Mouse (Mus musculus) neural tube, embryonic 14.5 days (tissue): ENCODE measurements around the gene Eml6. TPM values are rescaled to one million over a fixed set of nuclear protein-coding genes. Genes with fewer than 3 reads are reported as not detected.

Experiments used
- ATAC-seq: fragments of 200-750 bp; cut with Nextera tagmentation; 2 replicates; pipeline ENCODE4 v1.8.0; 2017; ENCODE audit warnings: low read depth, mild to moderate bottlenecking, moderate TSS enrichment, moderate library complexity
- H3K27ac ChIP-seq: fragments of 300-500 bp; sonication (generic); 2 replicates; pipeline ENCODE4 v1.5.1; 2014; ENCODE audit warnings: low read depth, mild to moderate bottlenecking, control low read depth, low read length, moderate library complexity, mixed read lengths
- H3K27me3 ChIP-seq: fragments of 300-500 bp; sonication (generic); 2 replicates; pipeline ENCODE4 v1.6.1; 2014; ENCODE audit warnings: low read length; ENCODE audit not compliant: control insufficient read depth, insufficient read depth
- H3K36me3 ChIP-seq: fragments of 300-500 bp; sonication (generic); 2 replicates; pipeline ENCODE4 v1.6.1; 2014; ENCODE audit warnings: low read length, mixed read lengths; ENCODE audit not compliant: control insufficient read depth, insufficient read depth
- H3K4me1 ChIP-seq: fragments of 300-500 bp; sonication (generic); 2 replicates; pipeline ENCODE4 v1.6.1; 2014; ENCODE audit warnings: low read length; ENCODE audit not compliant: control insufficient read depth, insufficient read depth
- H3K4me2 ChIP-seq: fragments of 300-500 bp; sonication (generic); 2 replicates; pipeline ENCODE4 v1.6.1; 2014; ENCODE audit warnings: mild to moderate bottlenecking, low read depth, low read length, control low read depth
- H3K4me3 ChIP-seq: fragments of 300-500 bp; sonication (generic); 2 replicates; pipeline ENCODE4 v1.5.1; 2014; ENCODE audit warnings: low read depth, low read length, control low read depth, mixed read lengths
- H3K9ac ChIP-seq: fragments of 300-500 bp; sonication (generic); replicated peaks from 2 replicates; pipeline ENCODE4 v1.6.1; 2014; ENCODE audit warnings: low read depth, mild to moderate bottlenecking, control low read depth, low read length, mixed read lengths
- H3K9me3 ChIP-seq: fragments of 300-500 bp; sonication (generic); 2 replicates; pipeline ENCODE4 v1.6.1; 2016; ENCODE audit warnings: low read length; ENCODE audit not compliant: control insufficient read depth
- WGBS: fragments of 180-500 bp; shearing (Covaris S2); extraction: QIAGEN DNeasy Blood & Tissue Kit; methylation state at CpG from one replicate; pipeline ENCODE4 v1.1.7; 2014; 5-methylcytosine and 5-hydroxymethylcytosine counted together
- polyA plus RNA-seq: library from polyadenylated mRNA; unstranded; fragments of >200 nt; fragmentation: Nextera tagmentation; extraction: Ambion mirVana; gene quantifications from 2 replicates; pipeline ENCODE4 v1.2.1, GENCODE M21; 2014

Eml6 gene
- polyA plus RNA-seq, 1 experiment from 2014 or later, result 10.3 TPM

DNA sequence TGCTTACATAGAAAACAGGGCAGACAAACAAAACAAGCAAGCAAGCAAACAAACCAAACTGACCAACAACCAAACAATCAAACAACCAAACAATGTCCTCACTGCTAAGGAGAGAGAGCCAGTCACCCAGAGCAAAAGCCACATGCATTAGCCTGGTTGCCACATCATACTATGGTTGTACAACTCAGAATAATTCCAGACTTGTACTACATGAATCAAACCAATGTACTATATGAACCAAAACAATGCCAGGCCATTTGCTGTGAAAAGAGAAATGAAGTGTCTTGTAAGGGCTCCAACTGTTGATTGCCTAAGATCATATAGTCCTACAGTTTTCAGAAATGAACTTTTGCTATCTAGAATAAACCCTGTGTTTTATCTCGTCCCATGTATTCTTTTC, 237.3 kb downstream of the Eml6 start:
- Histone ChIP-seq H3K4me3 (no peak overlapping the region), H3K4me1 (0 out of 2 replicates have a peak, but pooled peaks cover 4% of the 10 kb centered on the region), H3K27me3 (no peaks in the 10 kb centered on the region), H3K27ac (no peak overlapping the region), H3K9ac (no peak overlapping the region), H3K36me3 (no peaks in the 10 kb centered on the region), H3K9me3 (no peaks in the 10 kb centered on the region), H3K4me2 (no peak overlapping the region)
- ATAC-seq, result 0 out of 2 replicates have a peak, but pooled peaks have one; percentile 16
- WGBS, result 31% methylated on average over 1 of the region's 1 CpGs

DNA sequence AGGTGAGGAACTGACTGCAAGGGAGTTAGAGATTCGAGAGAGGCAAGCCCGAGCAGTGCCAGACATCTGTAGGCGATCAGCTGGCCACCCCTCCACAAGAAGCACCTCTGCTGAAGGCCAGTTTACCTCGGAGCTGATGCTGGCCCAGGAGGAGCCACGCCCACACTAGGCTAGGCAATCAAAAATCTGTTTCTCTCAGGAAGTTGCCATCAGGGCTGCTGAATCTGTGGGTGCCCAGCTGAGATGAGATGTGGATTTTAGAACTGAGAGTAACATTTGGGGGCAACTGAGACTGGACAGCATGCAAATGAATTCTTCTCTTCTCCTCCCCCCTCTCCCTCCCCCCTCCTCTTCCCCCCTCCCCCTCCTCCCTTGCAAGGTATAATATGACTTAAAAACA, 238.4 kb downstream of the Eml6 start:
- Histone ChIP-seq H3K9ac (no peak overlapping the region), H3K4me3 (no peak overlapping the region), H3K9me3 (no peaks in the 10 kb centered on the region), H3K27me3 (no peaks in the 10 kb centered on the region), H3K4me2 (no peak overlapping the region), H3K27ac (no peak overlapping the region), H3K36me3 (no peaks in the 10 kb centered on the region), H3K4me1 (0 out of 2 replicates have a peak, but pooled peaks cover 4% of the 10 kb centered on the region)
- no peak for ATAC-seq
- 20% methylated on average over 5 of the region's 5 CpGs for WGBS

DNA sequence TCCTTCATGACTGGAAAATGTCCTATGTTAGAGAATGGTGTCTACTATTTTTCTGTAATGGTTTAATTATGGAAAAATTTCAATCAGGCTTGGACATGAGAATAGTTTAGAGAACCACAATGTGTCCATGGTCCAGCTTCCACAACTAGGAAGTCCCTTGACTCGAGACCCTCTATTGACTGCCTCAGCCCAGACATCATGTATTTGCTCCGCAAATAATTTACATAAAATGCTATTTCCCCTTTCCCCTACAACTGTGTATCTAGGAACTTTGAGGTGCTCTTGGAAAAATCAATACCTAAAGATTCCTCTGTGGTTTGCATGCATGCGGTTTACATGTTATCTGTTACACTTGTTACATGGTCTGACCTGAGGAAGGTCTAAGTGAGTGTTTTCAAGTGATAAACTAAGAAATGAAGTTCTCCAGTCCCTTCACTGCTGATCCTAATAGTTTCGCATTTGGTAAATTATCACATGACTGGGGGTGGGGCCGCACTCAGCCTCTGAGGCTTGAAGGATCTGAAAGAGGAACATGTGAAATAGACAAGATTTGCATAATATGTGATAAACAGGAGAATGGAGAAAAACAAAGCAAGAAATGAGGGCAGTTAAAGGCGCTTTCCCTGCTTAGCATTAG, 239.1 kb downstream of the Eml6 start:
- H3K27ac ChIP-seq, result no peak overlapping the region
- no peak for ATAC-seq
- H3K9me3 ChIP-seq, result no peaks in the 10 kb centered on the region
- 89% methylated on average over 6 of the region's 6 CpGs for WGBS
- H3K36me3 ChIP-seq, result no peaks in the 10 kb centered on the region
- H3K4me3 ChIP-seq, result no peak overlapping the region
- no peaks in the 10 kb centered on the region for H3K27me3 ChIP-seq
- no peak overlapping the region for H3K4me2 ChIP-seq
- no peak overlapping the region for H3K9ac ChIP-seq
- 0 out of 2 replicates have a peak, but pooled peaks cover 4% of the 10 kb centered on the region for H3K4me1 ChIP-seq

DNA sequence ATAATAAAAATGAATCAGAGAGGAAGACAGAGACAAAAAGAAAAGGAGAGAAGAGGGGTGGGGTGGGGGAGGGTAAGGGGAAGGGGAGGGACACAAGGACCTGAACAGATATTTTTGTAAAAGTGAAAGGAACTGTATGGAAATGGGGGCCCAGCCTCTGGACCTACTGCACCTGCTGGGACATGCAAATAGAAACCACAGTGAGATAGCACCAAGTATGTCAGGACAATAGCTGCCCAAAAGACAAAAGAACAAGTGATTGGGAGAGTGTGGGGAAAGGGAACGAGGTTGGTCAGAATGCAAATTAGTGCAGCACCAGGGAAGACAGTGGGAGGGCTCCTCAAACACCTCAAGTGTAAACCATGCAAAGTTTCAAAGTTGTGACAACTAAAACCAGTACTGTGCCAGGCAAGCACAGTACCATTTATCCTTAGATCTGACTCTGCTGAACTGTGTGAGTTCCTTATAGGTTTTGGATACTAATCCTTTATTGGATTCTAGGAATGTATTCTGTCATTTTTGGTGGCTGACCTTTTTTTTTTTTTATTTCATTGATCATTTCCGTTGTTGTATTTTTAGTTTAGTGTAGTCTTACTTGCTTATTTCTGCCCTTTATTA, 246.3 kb downstream of the Eml6 start:
- no peak overlapping the region for H3K9ac ChIP-seq
- H3K4me1 ChIP-seq, result no peaks in the 10 kb centered on the region
- no peak overlapping the region for H3K27ac ChIP-seq
- no peaks in the 10 kb centered on the region for H3K27me3 ChIP-seq
- 35% methylated on average over 2 of the region's 2 CpGs for WGBS
- no peaks in the 10 kb centered on the region for H3K9me3 ChIP-seq
- ATAC-seq, result no peak
- H3K4me3 ChIP-seq, result no peak overlapping the region
- H3K4me2 ChIP-seq, result no peak overlapping the region
- H3K36me3 ChIP-seq, result no peaks in the 10 kb centered on the region

DNA sequence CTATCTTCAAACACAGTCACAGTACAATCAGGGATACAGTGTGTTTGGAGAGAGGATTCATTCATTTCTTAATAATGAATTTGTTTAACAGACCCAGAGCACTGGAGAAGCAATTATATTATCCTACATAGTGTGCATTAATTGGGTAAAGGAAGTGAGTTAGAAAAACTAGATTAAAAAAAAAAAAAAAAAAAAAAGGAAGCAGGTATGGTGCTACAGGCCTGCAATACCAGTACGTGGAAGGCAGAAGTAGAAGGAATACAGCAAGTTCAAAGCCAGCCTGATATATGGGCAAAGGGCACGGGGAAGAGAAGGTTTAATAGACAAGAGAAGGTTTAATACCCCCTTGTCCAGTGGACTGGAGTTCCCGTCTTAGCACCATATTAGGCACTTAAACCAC, 246.9 kb downstream of the Eml6 start:
- 71% methylated on average over 3 of the region's 3 CpGs for WGBS
- H3K27me3 ChIP-seq, result no peaks in the 10 kb centered on the region
- H3K9ac ChIP-seq, result no peak overlapping the region
- no peak overlapping the region for H3K4me2 ChIP-seq
- no peak overlapping the region for H3K27ac ChIP-seq
- H3K4me1 ChIP-seq, result no peaks in the 10 kb centered on the region
- no peak for ATAC-seq
- no peaks in the 10 kb centered on the region for H3K9me3 ChIP-seq
- H3K4me3 ChIP-seq, result no peak overlapping the region
- no peaks in the 10 kb centered on the region for H3K36me3 ChIP-seq

DNA sequence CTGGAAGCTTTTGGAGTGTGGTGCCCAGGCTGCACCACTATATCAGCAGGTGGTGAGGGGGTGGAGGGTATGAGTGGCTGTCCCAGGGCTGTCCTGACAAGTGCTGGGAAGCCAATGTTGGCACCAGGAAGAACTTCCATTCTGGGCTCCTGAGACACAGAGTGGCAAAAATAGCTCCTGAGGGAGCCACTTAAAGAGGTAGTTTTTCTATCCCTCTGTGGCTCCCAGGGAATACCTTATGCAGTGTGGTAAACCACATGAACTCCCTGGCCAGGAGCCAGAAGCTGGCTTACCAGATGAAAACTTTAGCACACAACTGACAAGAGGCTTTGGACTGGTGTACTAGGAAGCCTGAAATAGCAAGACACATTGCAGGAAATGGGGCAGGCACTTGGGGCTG, 247.9 kb downstream of the Eml6 start:
- Histone ChIP-seq H3K27ac (no peak overlapping the region), H3K27me3 (no peaks in the 10 kb centered on the region), H3K9ac (no peak overlapping the region), H3K4me2 (no peak overlapping the region), H3K36me3 (no peaks in the 10 kb centered on the region), H3K4me3 (no peak overlapping the region), H3K4me1 (no peaks in the 10 kb centered on the region), H3K9me3 (no peaks in the 10 kb centered on the region)
- ATAC-seq, result no peak

DNA sequence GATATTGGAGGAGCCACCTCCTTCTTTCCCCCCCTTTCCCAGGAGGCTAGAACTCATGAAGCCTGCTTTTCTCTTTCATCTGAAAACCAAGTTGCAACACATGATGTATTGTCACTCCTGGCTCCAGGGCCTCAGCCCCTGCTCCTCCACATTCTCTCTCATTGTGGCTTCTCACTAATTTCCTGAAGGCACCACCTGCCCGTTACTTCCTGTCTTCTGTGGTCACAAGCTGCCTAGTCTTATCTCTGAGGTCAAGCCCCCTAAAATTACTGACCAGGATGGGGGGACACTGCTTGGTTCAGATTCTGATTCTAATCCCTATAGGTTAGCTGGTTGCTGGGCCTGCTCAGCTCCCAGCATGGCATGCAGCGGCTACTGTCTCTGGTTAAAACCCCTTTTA, 251.1 kb downstream of the Eml6 start:
- Histone ChIP-seq H3K4me3 (no peak overlapping the region), H3K4me1 (no peaks in the 10 kb centered on the region), H3K9ac (no peak overlapping the region), H3K27me3 (no peaks in the 10 kb centered on the region), H3K27ac (no peak overlapping the region), H3K4me2 (no peak overlapping the region), H3K36me3 (no peaks in the 10 kb centered on the region), H3K9me3 (no peaks in the 10 kb centered on the region)
- WGBS, result 77% methylated on average over 2 of the region's 2 CpGs
- no peak for ATAC-seq

DNA sequence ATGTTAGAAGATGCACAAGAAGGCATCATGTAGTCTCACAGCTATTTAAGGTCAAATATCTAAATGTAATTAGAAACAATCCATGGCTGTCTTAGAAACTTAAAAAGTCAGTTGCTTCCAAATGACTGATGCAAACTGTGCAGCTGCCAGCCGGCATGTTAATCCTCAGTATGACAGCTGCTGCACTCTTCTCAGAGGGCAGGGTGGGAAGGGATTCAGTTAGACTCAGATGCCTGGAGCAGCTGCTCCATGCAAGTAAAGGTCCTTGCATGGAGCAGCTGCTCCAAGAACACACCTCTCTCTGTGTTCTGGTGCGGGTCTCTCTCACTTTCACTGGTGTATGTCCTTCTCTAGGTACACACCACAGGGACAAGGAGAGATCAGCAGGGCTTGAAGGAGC, 251.5 kb downstream of the Eml6 start:
- H3K36me3 ChIP-seq, result no peaks in the 10 kb centered on the region
- H3K27me3 ChIP-seq, result no peaks in the 10 kb centered on the region
- 38% methylated on average over 2 of the region's 2 CpGs for WGBS
- ATAC-seq, result peak; percentile 56; the same call in 1 of the 2 replicates
- H3K9me3 ChIP-seq, result no peaks in the 10 kb centered on the region
- no peak overlapping the region for H3K4me3 ChIP-seq
- no peak overlapping the region for H3K27ac ChIP-seq
- H3K4me1 ChIP-seq, result no peaks in the 10 kb centered on the region
- H3K9ac ChIP-seq, result no peak overlapping the region
- H3K4me2 ChIP-seq, result no peak overlapping the region

DNA sequence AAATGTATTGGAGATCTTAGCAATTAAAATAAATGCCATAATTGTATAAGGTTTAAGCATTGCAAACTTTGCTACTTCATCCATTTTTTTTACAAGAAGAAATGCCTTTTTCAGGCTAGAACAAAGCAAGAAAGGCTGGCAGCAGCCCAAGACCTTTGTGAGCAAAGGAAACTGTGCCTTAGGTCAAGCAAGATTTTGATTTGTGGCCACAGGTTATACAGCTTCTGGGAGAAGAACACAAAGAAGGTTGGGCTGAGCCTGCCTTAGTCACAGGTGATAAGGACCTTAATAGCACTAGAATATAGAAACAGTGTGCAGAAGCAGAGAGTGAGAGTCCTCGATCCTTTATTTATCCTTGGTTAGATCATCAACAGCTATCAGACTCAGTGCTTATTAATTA, 253.6 kb downstream of the Eml6 start:
- H3K9ac ChIP-seq, result no peak overlapping the region
- no peaks in the 10 kb centered on the region for H3K27me3 ChIP-seq
- no peaks in the 10 kb centered on the region for H3K36me3 ChIP-seq
- WGBS, result 85% methylated on average over 1 of the region's 1 CpGs
- no peak overlapping the region for H3K4me2 ChIP-seq
- H3K4me1 ChIP-seq, result no peaks in the 10 kb centered on the region
- no peaks in the 10 kb centered on the region for H3K9me3 ChIP-seq
- H3K27ac ChIP-seq, result no peak overlapping the region
- no peak for ATAC-seq
- no peak overlapping the region for H3K4me3 ChIP-seq
